Mouse (Mus musculus): ENCODE results near the gene Hsd17b2. TPM values are rescaled to one million over a fixed set of nuclear protein-coding genes. Genes with fewer than 3 reads are reported as not detected.

Hsd17b2 gene
- polyA plus RNA-seq, 1 experiment, result not detected

DNA sequence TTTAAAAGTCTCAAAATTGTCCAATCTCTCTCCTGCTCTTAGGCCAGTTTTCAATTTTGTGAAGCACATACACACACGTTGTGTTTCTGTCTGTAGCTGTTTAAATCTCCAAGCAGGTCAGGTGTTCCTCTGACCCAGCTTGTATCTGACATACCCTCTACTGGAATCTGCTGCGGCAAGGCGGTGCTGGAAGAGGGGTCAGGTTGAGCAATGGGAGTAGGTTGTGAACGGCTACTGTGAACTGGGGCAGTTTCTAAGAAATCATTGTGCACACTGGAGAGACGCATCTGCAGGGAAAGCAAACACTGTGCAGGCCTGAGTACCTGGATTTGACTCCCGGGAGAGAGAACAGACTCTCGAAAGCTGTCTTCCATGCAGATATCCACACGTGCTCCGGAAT, 25.2 kb upstream of the Hsd17b2 start:
- no peak for TF ChIP-seq TAL1 (IDR thresholded peaks at IDR 0.05; ENCODE audit: low read length)
- TF ChIP-seq GATA1 (IDR thresholded peaks at IDR 0.05; ENCODE audit: low read length), result no peak
- no peak overlapping the region for H3K4me3 ChIP-seq (replicated peaks)
- H3K9me3 ChIP-seq (ENCODE audit: control insufficient read depth, low read length), result no peaks in the 10 kb centered on the region
- peaks cover 5% of the 10 kb centered on the region for H3K4me1 ChIP-seq (ENCODE audit: control insufficient read depth)
- no peaks in the 10 kb centered on the region for H3K27me3 ChIP-seq (ENCODE audit: control insufficient read depth)
- no peaks in the 10 kb centered on the region for H3K36me3 ChIP-seq (ENCODE audit: control insufficient read depth)

- no peaks in the 10 kb centered on the region for H3K9me3 ChIP-seq (ENCODE audit: control insufficient read depth, low read length)
- no peaks in the 10 kb centered on the region for H3K36me3 ChIP-seq (ENCODE audit: control insufficient read depth)
- no peaks in the 10 kb centered on the region for H3K27me3 ChIP-seq (ENCODE audit: control insufficient read depth)
- H3K4me1 ChIP-seq (ENCODE audit: control insufficient read depth), result peaks cover 5% of the 10 kb centered on the region
- TF ChIP-seq GATA1 (IDR thresholded peaks at IDR 0.05; ENCODE audit: low read length) (no peak), TAL1 (IDR thresholded peaks at IDR 0.05; ENCODE audit: low read length) (no peak)
- no peak overlapping the region for H3K4me3 ChIP-seq (replicated peaks)
Measured at GRCm38 (mm10) chr8:117677011-117677410, 24.7 kb upstream of the Hsd17b2 start.

DNA sequence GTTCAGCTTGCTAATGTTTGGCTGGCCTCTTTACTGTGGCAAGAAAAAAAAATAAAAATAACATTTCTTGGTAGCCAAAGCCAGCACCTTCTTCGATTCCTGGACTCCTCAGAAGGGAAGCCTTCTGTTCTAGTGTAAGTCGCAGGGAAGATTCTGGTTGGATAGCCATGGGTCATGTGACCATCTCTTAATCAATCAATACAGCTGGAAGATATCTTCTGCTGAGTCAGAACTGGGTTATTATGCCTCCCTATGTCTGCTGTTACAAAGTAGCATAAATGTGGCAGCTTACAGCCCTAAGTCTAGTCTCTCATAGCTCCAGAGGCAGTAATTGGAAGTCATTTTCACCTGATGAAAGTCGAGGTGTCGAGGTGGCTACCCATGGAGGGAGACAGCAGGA, 23.1 kb upstream of the Hsd17b2 start:
- no peaks in the 10 kb centered on the region for H3K9me3 ChIP-seq (ENCODE audit: control insufficient read depth, low read length)
- no peak overlapping the region for H3K4me3 ChIP-seq (replicated peaks)
- no peak for TF ChIP-seq GATA1 (IDR thresholded peaks at IDR 0.05; ENCODE audit: low read length)
- no peak for TF ChIP-seq TAL1 (IDR thresholded peaks at IDR 0.05; ENCODE audit: low read length)
- peaks cover 2% of the 10 kb centered on the region for H3K4me1 ChIP-seq (ENCODE audit: control insufficient read depth)
- H3K27me3 ChIP-seq (ENCODE audit: control insufficient read depth), result no peaks in the 10 kb centered on the region
- no peaks in the 10 kb centered on the region for H3K36me3 ChIP-seq (ENCODE audit: control insufficient read depth)

DNA sequence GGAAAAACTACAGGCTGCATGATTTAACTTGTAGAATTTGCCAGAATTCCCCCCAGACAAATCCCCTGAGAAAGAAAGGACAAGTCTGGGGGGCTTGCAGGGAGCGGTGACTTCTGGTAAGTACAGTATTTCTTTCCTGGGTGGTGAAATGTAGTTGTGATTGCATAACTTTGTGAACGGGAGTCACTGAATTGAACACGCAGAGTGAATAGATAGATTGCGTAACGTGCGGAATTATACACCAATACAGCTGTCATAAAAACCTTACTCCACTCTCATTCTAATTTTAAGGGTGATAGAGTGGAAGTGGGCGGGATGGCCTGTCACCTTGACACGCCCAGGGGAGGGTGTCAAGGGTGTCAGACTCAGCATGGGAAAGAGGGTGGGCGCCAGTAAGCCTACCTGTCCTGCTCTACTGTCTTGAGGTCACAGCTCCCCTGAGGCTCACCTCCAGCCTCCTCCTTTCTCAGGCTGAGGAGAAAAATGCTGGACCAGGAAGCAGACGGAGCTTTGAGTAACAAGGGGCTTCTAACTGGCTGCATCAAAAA, 17.7 kb upstream of the Hsd17b2 start:
- Histone ChIP-seq H3K4me1 (ENCODE audit: control insufficient read depth) (no peaks in the 10 kb centered on the region), H3K36me3 (ENCODE audit: control insufficient read depth) (no peaks in the 10 kb centered on the region), H3K27me3 (ENCODE audit: control insufficient read depth) (no peaks in the 10 kb centered on the region), H3K9me3 (ENCODE audit: control insufficient read depth, low read length) (no peaks in the 10 kb centered on the region), H3K4me3 (replicated peaks) (no peak overlapping the region)
- no peak for TF ChIP-seq GATA1 (IDR thresholded peaks at IDR 0.05; ENCODE audit: low read length)
- no peak for TF ChIP-seq TAL1 (IDR thresholded peaks at IDR 0.05; ENCODE audit: low read length)

- H3K4me1 ChIP-seq (ENCODE audit: control insufficient read depth), result no peaks in the 10 kb centered on the region
- no peak overlapping the region for H3K4me3 ChIP-seq (replicated peaks)
- H3K9me3 ChIP-seq (ENCODE audit: control insufficient read depth, low read length), result no peaks in the 10 kb centered on the region
- no peak for TF ChIP-seq GATA1 (IDR thresholded peaks at IDR 0.05; ENCODE audit: low read length)
- TF ChIP-seq TAL1 (IDR thresholded peaks at IDR 0.05; ENCODE audit: low read length), result no peak
- no peaks in the 10 kb centered on the region for H3K36me3 ChIP-seq (ENCODE audit: control insufficient read depth)
- H3K27me3 ChIP-seq (ENCODE audit: control insufficient read depth), result no peaks in the 10 kb centered on the region
Measured at GRCm38 (mm10) chr8:117684504-117684903, 17.2 kb upstream of the Hsd17b2 start.

DNA sequence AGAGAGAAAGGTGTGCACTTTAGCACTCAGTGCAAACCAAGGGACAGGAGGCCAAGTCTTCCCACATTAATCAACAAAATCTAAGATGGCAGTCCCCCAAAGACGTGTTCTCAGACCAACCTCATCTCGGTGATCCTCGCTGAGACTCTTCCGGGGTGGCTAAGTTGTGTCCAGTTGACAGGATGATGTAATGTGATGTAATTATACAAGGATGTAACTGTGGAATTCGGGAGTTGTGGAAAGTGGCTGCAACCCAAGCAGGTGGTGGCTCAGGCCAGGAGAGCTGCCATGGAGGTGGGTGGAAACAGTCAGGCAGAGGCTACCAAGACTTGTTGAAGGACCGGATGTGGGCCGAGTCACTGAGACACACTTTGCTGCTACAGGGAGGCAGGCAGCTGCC, 13.8 kb upstream of the Hsd17b2 start:
- TF ChIP-seq TAL1 (IDR thresholded peaks at IDR 0.05; ENCODE audit: low read length) (no peak), GATA1 (IDR thresholded peaks at IDR 0.05; ENCODE audit: low read length) (no peak)
- H3K27me3 ChIP-seq (ENCODE audit: control insufficient read depth), result no peaks in the 10 kb centered on the region
- H3K4me3 ChIP-seq (replicated peaks), result no peak overlapping the region
- H3K36me3 ChIP-seq (ENCODE audit: control insufficient read depth), result no peaks in the 10 kb centered on the region
- H3K4me1 ChIP-seq (ENCODE audit: control insufficient read depth), result no peaks in the 10 kb centered on the region
- H3K9me3 ChIP-seq (ENCODE audit: control insufficient read depth, low read length), result no peaks in the 10 kb centered on the region

GRCm38 (mm10) chr8:117692131-117692530, 9.6 kb upstream of the Hsd17b2 start:
- Histone ChIP-seq H3K36me3 (ENCODE audit: control insufficient read depth) (no peaks in the 10 kb centered on the region), H3K4me3 (replicated peaks) (no peak overlapping the region), H3K4me1 (ENCODE audit: control insufficient read depth) (no peaks in the 10 kb centered on the region), H3K9me3 (ENCODE audit: control insufficient read depth, low read length) (no peaks in the 10 kb centered on the region), H3K27me3 (ENCODE audit: control insufficient read depth) (no peaks in the 10 kb centered on the region)
- TF ChIP-seq GATA1 (IDR thresholded peaks at IDR 0.05; ENCODE audit: low read length) (no peak), TAL1 (IDR thresholded peaks at IDR 0.05; ENCODE audit: low read length) (no peak)

DNA sequence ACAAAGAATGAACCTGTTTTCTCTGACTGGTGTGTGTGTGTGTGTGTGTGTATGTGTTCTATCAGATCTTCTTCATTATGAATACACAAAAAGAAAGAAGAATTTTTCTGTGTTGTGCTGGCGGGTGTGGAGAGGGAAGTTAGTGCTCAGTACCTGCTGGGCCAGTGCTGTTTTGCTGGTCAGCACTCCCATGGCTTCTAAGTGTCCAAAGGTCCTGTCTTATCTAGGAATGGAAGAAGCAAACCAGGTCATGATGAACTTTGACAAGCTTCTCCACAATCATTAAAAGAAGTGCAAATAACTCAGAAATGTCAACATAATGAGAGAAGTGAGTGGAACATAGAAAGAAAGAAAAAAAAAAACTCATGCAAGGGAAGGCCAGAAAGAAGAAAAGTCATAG, 6.1 kb upstream of the Hsd17b2 start:
- TF ChIP-seq TAL1 (IDR thresholded peaks at IDR 0.05; ENCODE audit: low read length), result no peak
- no peak for TF ChIP-seq GATA1 (IDR thresholded peaks at IDR 0.05; ENCODE audit: low read length)
- Histone ChIP-seq H3K9me3 (ENCODE audit: control insufficient read depth, low read length) (peaks cover 6% of the 10 kb centered on the region; the same call in 1 of the 2 replicates), H3K36me3 (ENCODE audit: control insufficient read depth) (no peaks in the 10 kb centered on the region), H3K27me3 (ENCODE audit: control insufficient read depth) (no peaks in the 10 kb centered on the region), H3K4me1 (ENCODE audit: control insufficient read depth) (no peaks in the 10 kb centered on the region), H3K4me3 (replicated peaks) (no peak overlapping the region)

DNA sequence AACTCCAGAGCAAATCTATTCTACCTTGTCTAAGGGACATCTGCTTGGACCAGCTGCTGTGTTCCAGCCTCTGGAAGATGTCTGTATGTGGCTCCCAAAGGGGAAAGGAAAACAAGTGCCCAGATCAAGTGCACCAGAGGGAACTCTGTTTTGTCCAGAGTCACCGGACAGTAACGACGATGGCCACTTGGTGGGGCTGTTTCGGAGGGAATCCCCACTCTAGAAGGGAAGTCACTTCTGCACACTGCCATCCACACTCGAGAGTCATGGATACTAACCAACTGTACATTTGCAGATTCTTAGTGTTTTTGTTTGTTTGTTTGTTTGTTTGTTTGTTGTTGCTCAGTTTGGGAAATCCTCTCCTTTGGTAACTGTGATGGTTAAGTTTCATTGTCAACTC, 4.5 kb upstream of the Hsd17b2 start:
- peaks cover 6% of the 10 kb centered on the region; the same call in 1 of the 2 replicates for H3K9me3 ChIP-seq (ENCODE audit: control insufficient read depth, low read length)

GRCm38 (mm10) chr8:117700699-117701098, 1.0 kb upstream of the Hsd17b2 start:
- Histone ChIP-seq H3K36me3 (ENCODE audit: control insufficient read depth) (no peaks in the 10 kb centered on the region), H3K4me3 (replicated peaks) (no peak overlapping the region), H3K27me3 (ENCODE audit: control insufficient read depth) (no peaks in the 10 kb centered on the region), H3K9me3 (ENCODE audit: control insufficient read depth, low read length) (peaks cover 6% of the 10 kb centered on the region; the same call in 1 of the 2 replicates), H3K4me1 (ENCODE audit: control insufficient read depth) (no peaks in the 10 kb centered on the region)
- TF ChIP-seq TAL1 (IDR thresholded peaks at IDR 0.05; ENCODE audit: low read length) (no peak), GATA1 (IDR thresholded peaks at IDR 0.05; ENCODE audit: low read length) (no peak)

More for the DNA sequence above, 4.5 kb upstream of the Hsd17b2 start:
- TF ChIP-seq GATA1 (IDR thresholded peaks at IDR 0.05; ENCODE audit: low read length) (no peak), TAL1 (IDR thresholded peaks at IDR 0.05; ENCODE audit: low read length) (no peak)
- Histone ChIP-seq H3K27me3 (ENCODE audit: control insufficient read depth) (no peaks in the 10 kb centered on the region), H3K4me3 (replicated peaks) (no peak overlapping the region), H3K4me1 (ENCODE audit: control insufficient read depth) (no peaks in the 10 kb centered on the region), H3K36me3 (ENCODE audit: control insufficient read depth) (no peaks in the 10 kb centered on the region)

Measured in erythroblast, embryonic 14.5 days (primary cell).